Mouse (Mus musculus) cerebellum, postnatal 36 days (tissue): ENCODE results near the gene Rps6ka2.
"Not testable (repeated sequence)": the region's sequence is repeated elsewhere in the genome, so short reads cannot be mapped to it uniquely, and the experiment has no call there.

Experiments
- DNase-seq, 2 experiments: peaks; one replicate each; pipeline ENCODE4 v3.0.0; 2021 to 2022; ENCODE audit warnings: mixed read lengths in 2 of 2

The Rps6ka2 gene

DNA sequence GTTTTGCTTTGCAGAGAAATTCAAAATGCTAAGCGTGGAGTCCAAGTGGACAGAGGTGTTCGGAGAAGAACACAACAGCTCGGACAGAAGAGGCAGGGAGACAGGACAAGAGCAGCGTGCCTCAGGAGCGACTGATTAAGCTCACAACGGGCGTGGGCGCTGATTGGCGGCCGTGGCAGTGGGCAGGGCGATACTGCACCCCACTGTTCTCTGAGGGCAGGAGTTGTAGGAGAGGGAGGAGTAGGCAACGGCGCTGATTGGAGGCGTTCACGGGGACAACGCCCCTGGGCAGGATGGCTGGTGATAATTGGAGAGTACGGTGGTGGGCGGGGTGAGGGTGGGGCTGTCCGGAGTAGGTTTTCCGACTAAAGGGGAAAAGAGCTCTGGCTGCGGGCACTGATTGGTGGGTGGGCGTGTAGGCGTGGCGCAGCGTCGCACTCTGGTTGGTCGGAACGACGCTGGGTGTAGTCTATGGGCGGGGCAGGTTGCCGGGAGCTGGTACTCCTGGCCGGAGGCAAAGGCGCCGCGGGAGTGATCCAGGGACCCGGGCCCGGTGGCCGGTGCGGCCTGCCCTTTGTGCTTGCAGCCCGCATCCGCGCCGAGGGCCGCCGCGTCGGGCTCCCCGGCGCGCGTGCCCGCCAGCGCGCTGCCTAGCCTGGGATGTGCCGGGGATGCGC lies at the start of gene Rps6ka2:
TSS of gene Rps6ka2 (plus strand) at position 489 of the 677 bp plus-strand sequence.
- DNase-seq: peak; percentile 94 to 95

DNA sequence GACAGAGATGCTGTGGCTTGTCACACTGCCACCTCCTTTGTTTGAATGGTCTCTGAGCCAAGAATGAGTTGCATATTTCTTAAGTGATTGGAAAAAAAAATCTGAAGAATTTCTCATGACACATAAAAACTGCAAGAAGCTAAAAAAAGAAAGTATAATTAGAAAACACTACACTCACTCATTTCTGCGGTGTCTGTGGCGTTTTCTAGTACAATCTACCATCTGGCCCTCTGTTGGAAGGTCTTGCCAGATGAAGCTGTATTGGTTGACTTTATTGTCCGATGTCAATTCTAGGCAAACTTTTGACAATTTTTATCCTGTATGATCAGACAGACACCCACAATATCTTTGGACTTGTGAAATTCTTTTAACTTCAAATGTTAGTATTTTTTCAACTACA lies 49.1 kb upstream of the Rps6ka2 start:
- not testable (repeated sequence) for DNase-seq

DNA sequence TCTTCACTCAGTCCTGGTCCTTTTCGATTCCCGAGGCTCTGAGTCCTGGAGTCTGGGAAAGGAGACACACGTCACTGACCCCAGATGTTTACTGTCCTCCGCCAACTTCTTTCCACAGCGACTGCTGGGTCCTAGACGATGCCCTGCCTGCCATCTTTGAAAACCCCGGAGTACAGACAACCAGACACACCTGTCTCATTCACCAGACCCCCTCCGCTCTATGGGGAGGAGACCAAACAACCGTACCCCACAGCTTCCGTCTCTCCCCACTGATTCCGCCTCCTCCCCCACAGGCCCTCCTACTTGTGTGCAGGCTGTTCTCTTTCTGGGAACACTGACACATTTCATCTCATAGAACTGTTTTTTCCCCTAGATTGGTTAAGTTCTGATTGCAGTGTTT lies 47.4 kb upstream of the Rps6ka2 start:
- DNase-seq: not testable (repeated sequence)

DNA sequence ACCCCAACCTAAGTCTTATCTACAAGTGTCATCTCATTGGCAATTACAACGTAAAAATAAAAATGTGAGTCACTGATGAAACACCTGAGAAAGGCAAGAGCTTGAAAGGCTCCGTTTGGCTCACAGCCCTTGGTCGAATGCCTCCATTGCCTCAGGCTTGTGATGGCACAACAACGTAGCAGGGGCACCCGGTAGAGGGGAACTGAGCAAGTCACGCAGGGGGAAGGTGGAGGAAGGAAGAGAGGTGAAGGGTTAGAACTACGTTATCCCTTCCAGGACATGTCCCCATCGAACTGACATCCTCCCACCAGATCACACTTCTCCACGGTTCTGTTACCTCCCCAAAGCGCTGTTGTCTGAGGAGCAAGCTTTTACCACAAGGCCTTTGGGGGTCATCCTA lies 43.4 kb upstream of the Rps6ka2 start:
- not testable (repeated sequence) for DNase-seq

DNA sequence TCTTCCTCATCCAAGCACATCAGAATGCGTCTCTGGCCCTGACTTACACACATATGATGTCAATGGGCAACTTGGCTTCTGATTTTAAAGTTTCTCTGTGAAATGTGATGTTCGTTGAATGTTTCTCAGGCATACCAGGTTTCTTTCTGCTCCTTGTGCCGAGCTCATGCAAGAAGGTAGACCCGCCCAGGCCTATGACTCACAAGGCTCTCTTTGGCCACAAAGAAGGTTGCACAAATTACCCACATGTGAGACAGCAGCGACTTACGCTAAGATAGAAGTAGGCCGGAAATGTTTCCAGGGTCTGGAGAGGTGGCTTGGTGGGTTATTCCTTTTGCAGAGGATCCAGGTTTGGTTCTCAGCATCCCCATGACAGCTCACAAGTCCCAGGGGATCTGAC lies 35.9 kb upstream of the Rps6ka2 start:
- not testable (repeated sequence) for DNase-seq

DNA sequence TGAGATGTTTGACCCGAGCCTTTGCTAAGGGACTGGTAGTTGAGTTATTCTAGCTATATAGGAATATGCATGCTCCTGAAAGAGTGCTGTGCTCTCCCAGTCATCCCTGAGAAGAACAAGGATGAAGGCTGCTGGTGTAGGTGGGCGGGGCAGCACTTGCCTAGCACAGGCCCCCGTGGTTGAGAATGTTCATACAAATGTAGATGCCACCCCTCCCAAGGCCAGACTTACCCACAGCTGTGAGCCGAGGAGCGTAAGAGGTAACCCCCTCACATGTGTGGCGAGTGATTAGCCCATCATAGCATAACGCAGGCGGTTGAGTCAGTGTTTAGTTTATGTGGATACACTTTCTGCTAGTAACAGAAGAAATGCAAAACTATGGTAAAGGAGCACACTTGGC lies 34.6 kb upstream of the Rps6ka2 start:
- DNase-seq: not testable (repeated sequence)

DNA sequence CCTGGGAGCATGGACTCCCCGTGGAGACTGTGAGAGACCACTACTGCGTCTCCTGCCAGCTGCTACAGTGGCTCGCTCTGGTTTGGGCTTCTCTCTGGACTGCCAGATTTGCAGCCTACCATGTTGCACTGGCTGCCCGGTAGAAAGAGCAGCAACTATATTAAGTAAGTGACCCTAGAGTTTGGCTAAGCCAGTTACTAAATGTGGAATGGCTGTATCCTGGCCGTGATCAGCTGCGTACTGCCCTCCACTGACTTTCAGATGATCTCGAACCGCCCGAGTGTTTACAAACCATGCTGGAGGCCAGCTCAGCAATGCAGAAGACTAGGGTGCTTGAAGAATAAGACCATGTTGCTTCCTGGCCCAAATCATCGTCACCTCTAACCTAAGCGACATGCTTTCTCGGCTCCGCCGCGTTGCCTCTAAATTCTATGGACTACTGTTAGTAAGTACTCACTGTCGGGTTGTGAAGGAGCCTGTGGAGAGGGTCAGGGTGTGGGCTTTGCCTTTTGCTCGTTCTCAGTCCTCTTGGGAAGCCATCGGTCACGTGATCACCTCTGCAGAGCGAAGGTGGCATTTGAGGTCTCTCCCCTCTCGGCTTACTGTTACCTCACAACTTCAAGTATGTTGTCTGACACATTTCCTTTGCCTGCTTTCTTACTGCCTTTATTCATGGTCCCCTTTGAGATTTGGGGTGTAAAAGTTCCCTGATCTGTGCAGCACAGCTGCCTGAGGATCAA lies 31.6 kb upstream of the Rps6ka2 start:
- DNase-seq: no peak

DNA sequence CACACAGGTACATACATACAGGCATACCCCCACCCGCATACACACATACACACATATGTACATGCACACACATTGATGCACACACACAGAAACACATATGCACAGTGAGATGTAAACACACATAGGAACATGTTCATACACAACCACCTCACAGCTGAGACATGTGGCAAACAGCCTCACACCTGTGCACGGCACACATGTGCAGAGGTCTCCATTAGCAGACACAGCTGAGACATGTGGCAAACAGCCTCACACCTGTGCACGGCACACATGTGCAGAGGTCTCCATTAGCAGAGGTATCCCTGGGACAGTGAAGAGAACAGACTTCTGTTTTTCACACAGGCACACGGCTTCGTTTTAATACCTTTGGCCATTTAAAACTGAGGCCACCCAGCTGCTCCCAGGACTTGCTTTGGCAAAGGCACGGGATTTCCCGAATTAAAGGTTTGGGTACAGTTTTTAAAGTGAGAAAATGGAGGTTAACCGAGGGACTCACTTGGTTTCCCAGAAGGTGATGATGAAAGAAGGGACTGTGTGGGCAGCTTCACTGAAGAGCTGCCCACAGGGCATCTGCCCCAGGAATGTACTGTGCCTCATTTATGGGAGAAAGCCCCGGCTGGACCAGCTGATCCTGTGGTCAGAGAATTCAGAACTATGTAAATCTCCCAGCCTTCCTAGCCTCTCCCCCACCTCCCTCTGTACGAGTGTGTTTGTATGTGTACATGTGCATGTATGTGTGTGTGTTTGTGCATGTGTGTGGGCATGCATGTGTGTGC lies 29.3 kb upstream of the Rps6ka2 start:
- DNase-seq: no peak

DNA sequence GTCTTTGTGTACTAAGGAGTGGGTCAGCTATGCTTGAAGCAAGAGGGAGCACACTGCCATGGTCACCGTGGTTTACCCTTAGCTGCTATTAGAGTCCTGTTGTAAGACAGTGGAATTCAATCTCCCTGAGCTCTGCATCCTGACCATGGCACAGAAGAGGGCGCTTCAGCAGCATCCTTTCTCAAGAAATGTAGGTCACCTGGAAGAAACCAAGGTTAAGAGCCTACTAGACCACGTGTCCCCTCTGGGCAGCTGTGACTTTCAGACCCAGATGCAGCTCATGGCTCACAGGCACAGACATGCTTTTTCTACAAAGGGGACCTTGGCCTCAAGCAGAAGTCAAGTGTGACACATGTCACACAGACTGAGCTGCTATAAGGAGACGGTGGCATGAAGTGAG lies 27.5 kb upstream of the Rps6ka2 start:
- DNase-seq: peak in 1 of 2 experiments; percentile 10

DNA sequence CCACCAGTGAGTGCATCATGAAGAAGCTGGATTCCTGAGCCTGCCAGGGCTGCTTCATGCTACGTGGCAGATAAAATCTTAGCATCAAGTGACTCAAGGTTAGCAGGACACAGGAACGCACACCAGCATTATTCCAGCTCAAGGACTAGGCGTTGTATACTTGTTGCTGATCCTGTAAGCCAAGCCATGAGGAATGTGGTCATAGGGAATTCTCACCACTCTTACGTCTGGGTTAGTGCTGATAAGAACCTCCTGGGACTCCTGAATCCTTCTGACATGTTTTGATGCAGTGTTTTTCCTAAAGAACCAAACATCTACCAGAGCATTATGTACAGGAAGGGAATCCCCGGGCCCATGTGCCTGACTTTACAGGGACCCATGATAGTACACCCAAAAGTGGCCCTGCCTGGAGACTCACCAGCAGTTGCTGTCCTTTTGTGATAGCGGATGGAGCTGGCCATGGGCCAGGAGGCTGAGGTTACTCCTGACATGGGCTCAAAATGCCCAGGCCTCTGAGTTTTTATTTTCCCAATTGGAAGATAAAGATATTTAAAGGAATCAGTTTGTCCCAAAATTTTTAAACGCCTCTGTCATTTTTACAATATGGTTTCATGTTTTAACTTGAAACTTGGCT lies 25.9 kb upstream of the Rps6ka2 start:
- DNase-seq: no peak

DNA sequence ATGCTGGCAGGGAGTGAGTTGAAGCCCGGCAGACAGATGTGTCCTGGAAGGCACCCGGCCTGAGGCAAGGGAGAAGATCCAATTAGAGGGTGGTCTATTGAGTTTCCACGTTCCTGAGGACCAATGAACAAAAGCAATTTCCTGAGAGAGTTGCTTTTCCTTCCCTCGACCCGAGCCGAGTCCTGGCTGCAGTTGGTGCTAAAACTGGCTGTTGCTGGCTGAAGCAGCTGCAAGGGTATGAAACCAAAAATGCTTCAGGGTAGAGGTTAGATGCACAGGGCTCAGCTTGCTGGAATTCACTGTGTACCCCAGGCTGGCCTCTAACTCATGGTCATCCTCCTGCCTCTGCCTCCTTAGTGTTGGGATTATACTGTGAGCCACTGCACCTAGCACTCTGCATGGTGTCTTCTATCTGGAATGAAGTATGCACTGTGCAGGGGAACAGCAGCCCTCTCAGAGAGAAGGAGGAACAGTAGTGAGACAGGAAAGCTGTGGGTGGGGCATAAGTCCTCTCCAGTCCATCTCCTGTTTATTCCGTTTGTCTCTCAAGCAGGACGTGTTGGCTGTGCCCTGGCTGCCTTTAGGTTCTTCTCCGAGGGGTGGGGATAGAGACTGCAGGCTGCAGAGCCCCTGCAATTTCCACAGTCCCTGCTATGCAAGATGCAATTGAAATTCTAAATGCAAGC lies 24.4 kb upstream of the Rps6ka2 start:
- no peak for DNase-seq

DNA sequence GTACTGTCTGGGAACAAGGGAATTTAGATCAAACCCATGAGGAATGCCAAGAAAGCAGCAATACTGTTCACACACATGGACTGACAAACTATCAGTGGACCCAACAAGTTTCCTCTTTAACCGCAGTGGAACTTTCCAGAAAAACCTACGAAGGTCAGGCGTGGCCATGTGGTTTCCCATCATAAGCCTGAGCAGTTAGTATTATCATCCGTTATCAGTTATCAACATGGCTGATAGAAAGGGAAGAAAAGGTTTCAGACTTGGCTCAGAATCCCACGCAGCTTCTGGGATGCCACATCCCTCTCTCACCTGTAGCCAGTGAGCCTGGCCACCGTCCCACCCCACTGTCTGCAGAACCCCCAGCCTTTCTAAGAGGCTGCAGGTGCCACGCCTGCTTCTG lies 23.4 kb upstream of the Rps6ka2 start:
- DNase-seq: no peak

DNA sequence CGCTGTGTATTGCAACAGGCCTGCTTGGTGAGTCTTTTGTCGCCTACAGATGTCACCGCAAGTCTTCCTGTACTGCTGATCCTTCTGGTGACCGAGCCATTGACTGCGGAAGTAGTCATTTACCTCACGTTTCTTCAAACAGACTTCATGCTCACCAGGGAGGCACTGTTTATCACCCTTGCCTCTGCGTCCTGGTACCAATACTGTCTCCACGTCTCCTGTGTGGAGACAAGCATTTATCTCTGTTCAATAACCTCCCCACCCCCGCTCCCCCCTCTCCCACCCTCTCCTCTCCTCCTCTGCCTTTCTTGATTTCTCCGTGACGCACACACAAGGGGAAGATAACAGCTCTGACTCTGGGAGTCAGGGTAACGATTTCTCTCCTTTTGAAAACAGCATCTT lies 22.0 kb upstream of the Rps6ka2 start:
- DNase-seq: no peak

DNA sequence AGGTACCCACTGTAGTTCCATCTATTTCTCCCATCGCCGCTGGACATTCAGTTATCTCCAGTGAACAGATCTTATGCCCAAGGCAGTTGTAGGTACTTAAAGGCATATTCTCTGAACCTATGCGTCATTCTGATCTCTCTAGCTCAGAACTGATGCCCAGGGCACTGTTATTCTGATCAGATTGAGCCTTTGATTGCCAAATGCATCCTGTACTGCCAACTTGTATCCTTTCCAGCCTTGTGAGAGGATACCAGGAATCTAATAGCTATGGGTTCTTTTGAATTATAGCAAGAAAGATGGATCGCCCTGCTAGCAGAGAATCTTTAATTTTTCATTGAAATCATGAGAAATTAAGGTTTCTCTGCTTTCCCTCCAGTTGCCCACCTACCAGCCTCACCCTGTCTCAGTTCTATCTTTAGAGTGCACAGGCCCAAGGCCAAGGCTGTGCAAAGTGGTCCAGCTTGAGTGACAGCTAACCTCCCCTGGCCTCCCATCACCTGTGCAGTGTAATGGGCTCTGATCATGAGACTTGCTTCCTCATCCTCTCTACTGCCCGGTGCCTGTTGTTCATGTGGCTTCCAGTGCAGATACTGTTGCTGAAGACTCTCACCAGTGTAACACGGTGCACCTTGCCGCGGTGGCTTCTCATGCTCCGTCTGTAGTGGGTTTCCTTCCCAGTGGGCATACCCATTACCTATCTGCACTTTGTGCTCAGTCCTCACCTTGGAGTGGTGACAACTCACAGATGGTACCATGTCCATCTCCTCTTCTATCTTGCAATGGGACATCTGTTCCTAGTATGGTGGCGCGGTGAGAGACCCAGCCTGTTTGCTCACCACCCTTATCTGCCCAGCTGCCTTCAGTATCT lies 20.4 kb upstream of the Rps6ka2 start:
- no peak for DNase-seq

DNA sequence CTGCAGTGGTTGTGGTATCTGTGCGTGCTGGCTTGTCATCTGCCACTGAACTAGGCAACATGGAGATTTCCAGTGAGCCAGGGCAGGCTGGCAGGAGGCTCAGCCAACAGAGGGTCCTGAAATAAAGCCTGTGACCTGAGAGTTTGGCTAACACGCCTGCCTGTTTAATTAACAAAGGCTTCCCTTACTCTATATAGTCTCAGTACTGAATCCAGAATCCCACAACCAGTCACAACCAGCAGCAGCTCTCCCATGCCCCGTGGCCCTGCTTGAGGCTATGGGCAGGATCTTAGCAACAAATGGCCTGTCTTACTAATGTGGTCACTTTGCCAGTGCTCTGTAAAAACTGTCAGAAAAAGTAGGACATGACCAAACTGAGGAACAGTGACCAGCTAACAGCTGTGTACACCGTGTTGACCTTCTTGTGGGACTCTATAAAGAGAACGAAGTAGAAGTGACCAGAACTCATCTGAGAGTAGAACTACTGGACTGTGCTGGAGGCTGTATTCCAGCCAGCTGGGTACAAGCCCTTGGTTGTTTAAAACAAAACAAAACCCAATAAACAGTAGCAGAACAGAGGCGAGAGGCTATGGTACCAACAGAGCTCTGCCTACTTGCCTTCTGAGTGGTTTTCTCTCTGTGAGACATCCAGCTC lies 18.3 kb upstream of the Rps6ka2 start:
- DNase-seq: no peak

DNA sequence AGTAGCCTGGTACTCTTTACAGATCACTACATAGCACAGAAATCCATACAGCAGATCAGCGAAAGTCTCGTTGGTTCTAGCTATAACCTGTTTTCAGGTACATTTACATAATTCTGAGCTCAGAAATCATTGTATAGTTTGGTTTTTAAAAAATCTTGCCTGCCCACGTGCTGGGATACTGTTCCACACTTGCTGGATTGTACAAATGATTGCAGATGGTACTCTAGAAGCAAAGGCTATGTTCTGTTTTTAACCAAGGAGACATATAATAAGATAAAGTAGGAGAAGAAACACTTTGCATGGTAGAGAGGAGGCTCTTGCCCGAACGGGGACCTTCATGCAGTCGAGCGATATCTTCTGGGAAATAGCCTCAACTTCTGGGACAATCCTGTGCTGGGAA lies 17.3 kb upstream of the Rps6ka2 start:
- DNase-seq: no peak

DNA sequence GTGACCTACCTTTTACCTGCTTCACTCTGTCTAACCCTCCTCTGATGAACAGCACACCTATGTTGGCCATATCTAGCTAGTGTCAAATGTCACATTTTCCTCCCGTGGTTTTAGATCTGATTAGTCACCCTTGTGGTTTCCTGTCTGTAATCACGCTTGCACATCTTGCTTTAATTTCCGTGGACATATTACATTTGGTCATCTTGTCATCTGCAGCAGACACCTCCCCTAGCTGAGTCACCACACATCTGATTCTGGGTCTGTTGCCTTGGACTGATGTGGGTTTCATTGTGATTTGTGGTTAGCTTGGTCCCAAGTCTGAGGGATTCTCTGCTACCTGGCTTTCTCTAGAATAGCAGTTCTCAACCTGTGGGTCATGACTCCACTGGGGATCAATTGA lies 6.0 kb upstream of the Rps6ka2 start:
- DNase-seq: no peak

DNA sequence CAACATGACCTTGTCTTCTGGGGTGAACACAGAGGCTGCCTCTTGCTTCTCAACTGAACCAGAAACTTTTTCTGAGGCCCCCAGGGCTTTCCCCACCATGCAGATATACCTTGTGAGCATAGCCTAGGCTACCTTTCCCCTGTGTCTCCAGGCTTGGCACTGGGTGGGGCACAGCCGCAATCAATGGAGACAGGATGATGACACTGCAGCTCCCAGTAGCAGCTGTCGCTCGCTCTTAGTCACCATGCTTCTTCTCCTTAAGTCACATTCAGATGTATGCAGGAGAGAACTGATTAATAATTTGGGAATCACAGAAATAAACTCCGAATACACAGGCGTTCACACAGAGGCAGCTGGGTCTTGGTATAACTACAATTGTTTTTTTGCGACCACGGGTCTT lies 4.4 kb upstream of the Rps6ka2 start:
- no peak for DNase-seq

DNA sequence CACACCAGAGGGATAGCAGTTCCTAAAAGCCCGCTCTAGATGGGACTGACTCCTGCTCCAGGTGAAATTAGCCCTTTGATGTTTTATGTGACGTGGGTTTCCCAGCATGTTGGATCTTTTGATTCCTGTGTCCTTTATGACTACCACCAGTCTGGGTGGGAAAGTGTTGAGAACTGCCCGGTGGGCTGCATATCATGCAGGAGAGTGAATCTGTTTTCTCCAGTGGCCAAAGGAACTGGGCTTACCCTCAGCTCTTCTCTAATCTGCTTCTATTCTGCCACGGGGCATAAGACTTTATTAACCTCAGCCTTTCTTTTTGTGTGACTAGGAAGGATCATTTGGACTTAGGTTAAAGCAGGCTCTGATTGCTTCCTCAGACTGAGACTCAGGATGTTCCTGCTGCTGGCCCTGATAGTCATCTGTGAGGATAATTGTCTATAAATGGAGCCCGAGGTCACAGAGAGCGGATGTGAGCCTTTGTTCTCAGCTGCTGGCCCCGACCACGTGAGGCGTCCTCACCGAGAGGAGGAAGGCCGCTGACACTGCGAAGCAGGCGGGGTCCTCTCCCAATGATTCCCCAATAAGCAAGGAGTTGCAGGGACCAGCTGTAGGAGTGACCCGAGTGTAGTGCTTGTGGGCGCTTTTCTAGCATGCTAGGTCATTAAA lies 821 bp upstream of the Rps6ka2 start:
- DNase-seq: peak in 1 of 2 experiments; percentile 50
